Mouse (Mus musculus): ENCODE measurements around the gene Ube2o.

DNA sequence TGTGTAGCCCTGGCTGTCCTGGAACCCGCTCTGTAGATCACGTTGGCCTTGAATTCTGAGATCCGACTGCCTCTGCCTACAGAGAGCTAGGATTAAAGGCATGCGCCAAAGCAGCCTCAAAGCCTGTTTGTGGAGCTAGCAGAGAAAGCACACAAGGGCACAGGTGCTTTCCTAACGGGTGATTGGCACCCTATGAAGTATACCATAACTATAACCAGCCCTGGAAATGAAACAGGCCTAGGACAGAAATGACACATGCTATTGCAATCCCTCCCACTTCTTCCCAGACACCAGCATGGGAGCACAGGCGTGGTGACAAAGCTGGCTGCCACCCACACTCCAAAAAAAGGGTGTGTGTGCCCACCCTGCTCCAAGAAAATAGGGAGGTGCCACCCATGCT is 68.3 kb downstream of the Ube2o start:
- TF ChIP-seq CTCF (IDR thresholded peaks at IDR 0.05; ENCODE audit: low read depth, low read length) (no peak), POLR2A (IDR thresholded peaks at IDR 0.05; ENCODE audit: extremely low read depth, insufficient read depth, low read length) (no peak)

All from liver, adult 2 months (tissue).